8 mouse cellular contexts compared by ENCODE assay signal in genomic region chr8:95633262-95634062, GRCm38 (mm10). TPM values are rescaled to one million over a fixed set of nuclear protein-coding genes. Genes with fewer than 3 reads are reported as not detected.
DNase-seq lines count a peak whose midpoint lies in the region; ATAC-seq and TF ChIP-seq lines count a peak whose summit lies in the region.

Gene Gins3 (plus strand): TSS chr8:95633453.

- H3K4me3 ChIP-seq in E14TG2a.4 (replicated peaks; ENCODE audit: low read length), result peak within 1 kb of the TSS; percentile 94
- peak within 1 kb of the TSS; percentile 85 for H3K4me3 ChIP-seq in forebrain, embryonic 13.5 days
- peak within 1 kb of the TSS; percentile 83 for H3K4me3 ChIP-seq in neural tube, embryonic 15.5 days (replicated peaks)

- peak; percentile 91 for DNase-seq in c-Kit-positive CD71-positive TER-119-positive erythroid progenitor cells, embryonic 14.5 days (ENCODE audit: low spot score)
- DNase-seq in heart, postnatal 14 days, result peak; percentile 91 to 94
- DNase-seq in layer of hippocampus, adult 11-12 months (ENCODE audit: low spot score), result peak; percentile 93
- DNase-seq in lung, adult 18-20 months, result peak; percentile 91 to 93
- DNase-seq in testis, postnatal 14 days (ENCODE audit: low spot score), result peak; percentile 94

- H3K4me1 ChIP-seq in E14TG2a.4 (replicated peaks; ENCODE audit: low read depth, low read length), result peaks cover 15% of the 10 kb centered on the region
- H3K4me1 ChIP-seq in forebrain, embryonic 13.5 days, result peaks cover 12% of the 10 kb centered on the region
- H3K4me1 ChIP-seq in neural tube, embryonic 15.5 days, result peaks cover 14% of the 10 kb centered on the region

- intact Hi-C loops in heart, postnatal 14 days (cut with DNase I), result no loop called here

- no peaks in the 10 kb centered on the region; the same call in 1 of the 2 replicates for H3K9me3 ChIP-seq in E14TG2a.4 (ENCODE audit: low read length)
- no peaks in the 10 kb centered on the region for H3K9me3 ChIP-seq in forebrain, embryonic 13.5 days (replicated peaks)
- no peaks in the 10 kb centered on the region for H3K9me3 ChIP-seq in neural tube, embryonic 15.5 days (replicated peaks)

- H3K4me2 ChIP-seq in forebrain, embryonic 13.5 days, result peak within 1 kb of the TSS; percentile 77
- peak within 1 kb of the TSS; percentile 80 for H3K4me2 ChIP-seq in neural tube, embryonic 15.5 days

- peaks cover 12% of the 10 kb centered on the region for H3K36me3 ChIP-seq in E14TG2a.4 (ENCODE audit: insufficient read depth, low read length)
- peaks cover 7% of the 10 kb centered on the region; the same call in 1 of the 2 replicates for H3K36me3 ChIP-seq in forebrain, embryonic 13.5 days (ENCODE audit: poor library complexity, severe bottlenecking)
- no peaks in the 10 kb centered on the region for H3K36me3 ChIP-seq in neural tube, embryonic 15.5 days

- H3K9ac ChIP-seq in forebrain, embryonic 13.5 days, result peak within 1 kb of the TSS; percentile 78
- peak within 1 kb of the TSS; percentile 46; the same call in 1 of the 2 replicates for H3K9ac ChIP-seq in neural tube, embryonic 15.5 days (replicated peaks)

- peak within 1 kb of the TSS; percentile 35; the same call in 1 of the 2 replicates for H3K27ac ChIP-seq in forebrain, embryonic 13.5 days
- H3K27ac ChIP-seq in neural tube, embryonic 15.5 days (replicated peaks), result no peak within 1 kb of the TSS

- no peaks in the 10 kb centered on the region for H3K27me3 ChIP-seq in E14TG2a.4 (ENCODE audit: insufficient read depth, low read length)
- peaks cover 8% of the 10 kb centered on the region; the same call in 1 of the 2 replicates for H3K27me3 ChIP-seq in forebrain, embryonic 13.5 days
- H3K27me3 ChIP-seq in neural tube, embryonic 15.5 days (replicated peaks), result peaks cover 7% of the 10 kb centered on the region

- peak; percentile 95 for ATAC-seq in forebrain, embryonic 13.5 days
- peak; percentile 95 for ATAC-seq in neural tube, embryonic 15.5 days (ENCODE audit: low FRiP score)

- no peak for TF ChIP-seq CTCF in E14TG2a.4 (conservative IDR thresholded peaks at IDR 0.05; ENCODE audit: low read length)

- WGBS in forebrain, embryonic 13.5 days, result under 1% methylated on average over 51 of the region's 52 CpGs
- WGBS in neural tube, embryonic 15.5 days, result under 1% methylated on average over 52 of the region's 52 CpGs

RNA-seq across cellular contexts. Expression of gene Gins3, which starts in this region (rescaled TPM):
- 19.4 and 21.3 TPM in 2 replicates for polyA plus RNA-seq in forebrain, embryonic 13.5 days (2015; fragmentation: Nextera tagmentation; extraction: Ambion mirVana)
- 1 to 10 TPM; 1.2 to 1.6 TPM for total RNA-seq in heart, postnatal 14 days (2021)
- 7.8 and 9.8 TPM in 2 replicates for polyA plus RNA-seq in neural tube, embryonic 15.5 days (2015; fragmentation: Nextera tagmentation; extraction: Ambion mirVana)
